Mouse (Mus musculus): ENCODE measurements at regions not wholly inside any gene's neighbourhood (a gene's known extent, or its start where the extent isn't known, plus 50 kb on each side); places are given as distances from the start of the nearest gene placed in this dataset.
A peak's percentile ranks its signal among the peaks of the same experiment; 100 is the strongest.

DNA sequence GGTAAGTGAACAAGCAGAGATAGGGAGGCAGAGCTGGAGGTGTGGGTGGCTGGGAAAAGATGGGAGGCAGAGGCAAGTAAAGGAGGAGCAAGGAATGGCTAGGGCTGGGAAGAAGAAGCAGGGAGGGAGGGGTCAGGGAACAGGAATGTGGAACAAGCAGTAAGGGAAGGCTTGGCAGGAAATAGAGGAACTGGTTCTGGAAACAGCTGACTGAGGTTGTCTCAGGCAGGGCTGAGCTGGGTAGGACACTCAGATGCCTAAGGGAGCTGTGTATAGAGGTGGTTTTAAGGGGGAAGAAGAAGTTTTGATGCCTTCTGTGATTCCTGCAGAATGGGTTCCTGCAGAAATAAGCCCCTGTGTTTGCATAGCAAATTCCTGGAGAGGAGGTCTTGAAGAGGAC, 92.7 kb downstream of the Nucb2 start:
- no peak for ATAC-seq (replicated peaks; ENCODE audit: insufficient number of reproducible peaks, low FRiP score, low TSS enrichment)
- Histone ChIP-seq H3K4me2 (no peak overlapping the region), H3K4me1 (ENCODE audit: control insufficient read depth, insufficient read depth, low read length) (no peaks in the 10 kb centered on the region), H3K27ac (ENCODE audit: low read depth, low read length) (no peak overlapping the region), H3K9ac (ENCODE audit: low read depth, low read length) (no peak overlapping the region), H3K9me3 (replicated peaks; ENCODE audit: control insufficient read depth, low read length) (no peaks in the 10 kb centered on the region), H3K27me3 (ENCODE audit: control insufficient read depth, insufficient read depth, low read length) (no peaks in the 10 kb centered on the region), H3K4me3 (ENCODE audit: low read depth, low read length) (no peak overlapping the region), H3K36me3 (ENCODE audit: control insufficient read depth, insufficient read depth, low read length) (no peaks in the 10 kb centered on the region)

DNA sequence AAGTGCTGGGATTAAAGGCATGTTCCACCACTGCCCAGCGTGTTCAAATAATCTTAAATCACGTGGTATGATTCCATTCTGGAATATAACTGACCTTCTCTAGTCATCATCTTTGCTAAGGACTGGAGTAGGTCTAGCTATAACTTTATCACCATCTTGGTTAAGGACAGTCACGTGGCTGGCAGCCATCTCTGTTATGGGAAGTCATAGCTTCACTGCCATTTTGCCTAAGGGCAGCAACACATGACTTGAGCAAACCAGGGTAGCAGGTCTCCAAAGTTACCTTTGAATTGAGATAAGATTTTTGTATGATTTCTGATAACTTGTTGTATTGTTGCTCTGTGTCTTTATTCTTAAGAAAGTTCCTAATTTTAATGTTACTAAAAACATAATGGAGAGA, 96.2 kb downstream of the Nucb2 start:
- Histone ChIP-seq H3K9ac (ENCODE audit: low read depth, low read length) (no peak overlapping the region), H3K9me3 (replicated peaks; ENCODE audit: control insufficient read depth, low read length) (no peaks in the 10 kb centered on the region), H3K4me3 (ENCODE audit: low read depth, low read length) (no peak overlapping the region), H3K36me3 (ENCODE audit: control insufficient read depth, insufficient read depth, low read length) (no peaks in the 10 kb centered on the region), H3K4me1 (ENCODE audit: control insufficient read depth, insufficient read depth, low read length) (no peaks in the 10 kb centered on the region), H3K27ac (ENCODE audit: low read depth, low read length) (no peak overlapping the region), H3K4me2 (no peak overlapping the region), H3K27me3 (ENCODE audit: control insufficient read depth, insufficient read depth, low read length) (no peaks in the 10 kb centered on the region)
- ATAC-seq (replicated peaks; ENCODE audit: insufficient number of reproducible peaks, low FRiP score, low TSS enrichment), result no peak
- 63% methylated on average over 3 of the region's 3 CpGs for WGBS (ENCODE audit: insufficient replicate concordance)

DNA sequence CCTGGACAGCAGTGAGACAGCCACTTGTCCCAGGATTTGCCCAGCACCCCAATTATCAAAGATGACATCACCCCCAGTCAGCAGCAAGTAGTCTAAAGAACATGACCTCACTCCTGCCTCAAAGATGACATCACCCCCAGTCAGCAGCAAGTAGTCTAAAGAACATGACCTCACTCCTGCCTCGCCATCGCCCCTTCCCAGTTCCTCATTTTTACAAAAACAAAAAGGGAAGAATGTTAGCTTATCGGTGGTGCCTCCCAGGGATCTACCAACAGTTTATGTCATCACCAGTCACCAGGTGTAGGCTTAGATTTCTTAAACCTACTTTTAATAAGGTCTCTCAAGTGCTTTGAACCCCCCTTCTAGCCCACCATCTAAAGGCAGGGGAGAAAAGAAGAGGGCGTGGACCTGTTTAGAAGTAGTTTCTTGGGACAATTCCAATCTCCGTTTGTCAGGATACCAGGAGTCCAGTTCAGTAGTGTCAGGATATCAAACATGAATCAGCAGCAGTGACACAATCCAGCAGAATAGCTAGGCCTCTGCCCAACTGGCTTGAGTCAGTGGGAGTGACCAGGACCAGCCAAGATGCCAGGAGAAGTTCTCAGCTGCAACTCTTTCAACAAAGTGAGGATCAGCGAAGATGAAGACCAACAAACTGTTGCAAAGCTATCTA, 99.1 kb downstream of the Nucb2 start:
- H3K9me3 ChIP-seq (replicated peaks; ENCODE audit: control insufficient read depth, low read length), result no peaks in the 10 kb centered on the region
- no peaks in the 10 kb centered on the region for H3K27me3 ChIP-seq (ENCODE audit: control insufficient read depth, insufficient read depth, low read length)
- no peak overlapping the region for H3K9ac ChIP-seq (ENCODE audit: low read depth, low read length)
- H3K27ac ChIP-seq (ENCODE audit: low read depth, low read length), result no peak overlapping the region
- H3K4me3 ChIP-seq (ENCODE audit: low read depth, low read length), result no peak overlapping the region
- 74% methylated on average over 6 of the region's 6 CpGs for whole genome bisulfite sequencing (ENCODE audit: insufficient replicate concordance)
- no peaks in the 10 kb centered on the region for H3K36me3 ChIP-seq (ENCODE audit: control insufficient read depth, insufficient read depth, low read length)
- no peaks in the 10 kb centered on the region for H3K4me1 ChIP-seq (ENCODE audit: control insufficient read depth, insufficient read depth, low read length)
- ATAC-seq (replicated peaks; ENCODE audit: insufficient number of reproducible peaks, low FRiP score, low TSS enrichment), result no peak
- H3K4me2 ChIP-seq, result no peak overlapping the region

DNA sequence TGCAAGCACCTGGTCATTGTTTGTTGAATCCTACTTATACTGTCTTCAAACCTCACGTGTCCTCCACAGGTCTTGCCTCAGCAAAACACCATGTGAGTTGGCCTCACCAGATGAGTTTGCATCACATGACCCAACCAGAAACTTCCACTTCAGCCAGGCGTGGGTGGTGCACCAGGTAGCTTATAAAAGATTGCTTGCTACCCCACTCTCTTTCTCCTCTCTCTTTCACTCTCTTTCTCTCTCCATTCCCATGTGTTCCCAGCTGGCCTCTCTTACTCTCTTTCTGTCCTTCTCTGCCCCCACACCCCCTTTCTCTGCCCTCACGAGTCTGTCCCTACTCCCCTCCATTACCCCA, 99.6 kb downstream of the Nucb2 start:
- Histone ChIP-seq H3K4me3 (ENCODE audit: low read depth, low read length) (no peak overlapping the region), H3K27ac (ENCODE audit: low read depth, low read length) (no peak overlapping the region), H3K36me3 (ENCODE audit: control insufficient read depth, insufficient read depth, low read length) (no peaks in the 10 kb centered on the region), H3K9me3 (replicated peaks; ENCODE audit: control insufficient read depth, low read length) (no peaks in the 10 kb centered on the region), H3K4me1 (ENCODE audit: control insufficient read depth, insufficient read depth, low read length) (no peaks in the 10 kb centered on the region), H3K27me3 (ENCODE audit: control insufficient read depth, insufficient read depth, low read length) (no peaks in the 10 kb centered on the region), H3K4me2 (no peak overlapping the region), H3K9ac (ENCODE audit: low read depth, low read length) (no peak overlapping the region)
- WGBS (ENCODE audit: insufficient replicate concordance), result 74% methylated on average over 3 of the region's 3 CpGs
- ATAC-seq (replicated peaks; ENCODE audit: insufficient number of reproducible peaks, low FRiP score, low TSS enrichment), result no peak

DNA sequence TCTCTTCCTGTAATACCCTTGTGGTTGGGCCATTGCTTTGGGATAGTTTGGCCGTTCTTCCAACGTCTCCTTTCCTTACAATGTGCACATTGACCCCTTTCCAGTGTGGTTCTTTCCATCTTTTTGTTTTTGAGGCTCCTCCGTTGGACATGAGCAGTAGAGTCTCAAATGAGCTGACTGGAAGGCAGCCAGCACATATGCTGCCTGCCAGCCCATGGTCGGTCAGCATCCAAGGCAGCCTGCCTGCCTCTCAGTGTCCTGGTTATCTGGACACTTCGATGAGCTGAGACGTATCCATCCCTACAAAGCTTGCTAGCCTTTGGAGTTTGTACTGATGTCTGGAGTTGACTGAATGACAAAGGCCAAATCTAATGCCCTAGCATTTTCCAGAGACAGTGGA, 102.1 kb downstream of the Nucb2 start:
- 81% methylated on average over 6 of the region's 6 CpGs for WGBS (ENCODE audit: insufficient replicate concordance)
- no peak overlapping the region for H3K27ac ChIP-seq (ENCODE audit: low read depth, low read length)
- no peak for ATAC-seq (replicated peaks; ENCODE audit: insufficient number of reproducible peaks, low FRiP score, low TSS enrichment)

DNA sequence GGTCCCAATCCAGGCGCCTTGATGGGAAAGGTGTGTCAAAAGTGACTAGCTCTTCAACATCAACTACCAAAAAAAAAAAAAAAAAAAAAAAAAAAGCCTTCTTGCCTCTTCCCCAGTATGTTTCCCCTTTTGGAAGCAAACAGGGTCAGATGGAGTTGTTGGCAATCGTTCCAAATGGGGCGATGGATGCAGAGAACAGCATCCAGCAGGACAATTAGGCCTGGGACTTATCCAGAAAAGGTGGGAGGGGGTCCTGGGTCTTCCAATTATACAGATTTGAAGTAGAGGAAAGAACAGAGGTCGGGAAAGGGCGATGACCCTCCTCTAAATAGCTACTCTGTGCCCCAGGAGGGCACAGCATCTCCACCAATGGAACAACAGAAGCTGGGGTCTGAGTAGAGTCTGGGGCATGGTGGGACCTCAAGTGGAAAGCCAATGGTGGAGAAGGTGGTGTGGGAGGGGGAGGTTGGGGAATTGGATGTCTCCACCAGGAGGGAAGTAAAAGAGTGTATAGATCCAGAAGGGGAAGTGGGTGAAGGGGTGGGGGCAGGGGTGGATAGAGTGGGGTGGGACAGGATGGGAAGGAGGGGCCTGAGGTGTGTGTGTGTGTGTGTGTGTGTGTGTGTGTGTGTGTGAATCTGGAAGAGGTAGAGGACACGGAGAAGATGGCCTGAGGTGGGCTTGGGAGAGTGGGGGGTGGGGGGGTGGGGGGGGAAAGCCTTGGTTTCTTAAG, 102.7 kb downstream of the Nucb2 start:
- Histone ChIP-seq H3K27ac (ENCODE audit: low read depth, low read length) (no peak overlapping the region), H3K36me3 (ENCODE audit: control insufficient read depth, insufficient read depth, low read length) (no peaks in the 10 kb centered on the region), H3K27me3 (ENCODE audit: control insufficient read depth, insufficient read depth, low read length) (no peaks in the 10 kb centered on the region), H3K4me2 (no peak overlapping the region), H3K4me1 (ENCODE audit: control insufficient read depth, insufficient read depth, low read length) (no peaks in the 10 kb centered on the region), H3K9ac (ENCODE audit: low read depth, low read length) (no peak overlapping the region), H3K9me3 (replicated peaks; ENCODE audit: control insufficient read depth, low read length) (no peaks in the 10 kb centered on the region), H3K4me3 (ENCODE audit: low read depth, low read length) (no peak overlapping the region)
- 51% methylated on average over 6 of the region's 6 CpGs for WGBS (ENCODE audit: insufficient replicate concordance)
- no peak for ATAC-seq (replicated peaks; ENCODE audit: insufficient number of reproducible peaks, low FRiP score, low TSS enrichment)

More for the DNA sequence above, 102.1 kb downstream of the Nucb2 start:
- no peaks in the 10 kb centered on the region for H3K27me3 ChIP-seq (ENCODE audit: control insufficient read depth, insufficient read depth, low read length)
- H3K36me3 ChIP-seq (ENCODE audit: control insufficient read depth, insufficient read depth, low read length), result no peaks in the 10 kb centered on the region
- H3K4me3 ChIP-seq (ENCODE audit: low read depth, low read length), result no peak overlapping the region
- no peaks in the 10 kb centered on the region for H3K4me1 ChIP-seq (ENCODE audit: control insufficient read depth, insufficient read depth, low read length)
- no peak overlapping the region for H3K4me2 ChIP-seq
- no peak overlapping the region for H3K9ac ChIP-seq (ENCODE audit: low read depth, low read length)
- H3K9me3 ChIP-seq (replicated peaks; ENCODE audit: control insufficient read depth, low read length), result no peaks in the 10 kb centered on the region

DNA sequence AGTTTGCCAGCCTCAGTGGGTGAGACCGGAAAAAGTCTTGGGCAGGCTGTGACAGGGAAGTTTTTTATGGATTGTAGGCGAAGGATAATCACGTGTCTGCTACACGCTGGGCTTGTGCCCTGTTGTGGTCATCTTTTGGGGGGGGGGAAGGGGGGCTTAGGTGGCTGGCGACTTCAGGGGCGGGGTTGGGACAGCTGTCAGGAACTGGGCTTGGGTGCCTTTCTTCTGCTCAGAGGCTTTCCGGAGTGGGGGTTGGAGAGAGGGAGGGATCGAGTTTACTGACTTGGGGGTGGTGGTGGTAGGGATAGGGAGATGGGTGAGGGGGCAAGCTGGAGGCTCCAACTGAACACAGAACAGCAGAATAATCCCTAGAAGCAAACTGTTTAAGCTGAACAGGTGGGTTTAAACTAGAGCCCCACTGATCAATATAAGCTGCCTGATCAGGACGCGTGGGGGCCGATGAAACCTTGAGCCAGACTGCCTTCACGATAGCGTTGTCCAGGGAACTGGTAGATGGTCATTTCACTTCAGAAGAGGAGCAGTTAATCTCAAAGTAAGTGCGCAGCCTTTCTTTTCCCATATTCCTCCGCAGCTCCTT, 103.6 kb downstream of the Nucb2 start:
- H3K4me1 ChIP-seq (ENCODE audit: control insufficient read depth, insufficient read depth, low read length), result no peaks in the 10 kb centered on the region
- H3K9ac ChIP-seq (ENCODE audit: low read depth, low read length), result 0 out of 2 replicates have a peak overlapping the region, but pooled peaks have one; percentile 12
- WGBS (ENCODE audit: insufficient replicate concordance), result 5% methylated on average over 15 of the region's 15 CpGs
- ATAC-seq (replicated peaks; ENCODE audit: insufficient number of reproducible peaks, low FRiP score, low TSS enrichment), result no peak
- peak overlapping the region; percentile 82 for H3K4me2 ChIP-seq
- no peak overlapping the region for H3K27ac ChIP-seq (ENCODE audit: low read depth, low read length)
- H3K4me3 ChIP-seq (ENCODE audit: low read depth, low read length), result peak overlapping the region; percentile 30
- H3K27me3 ChIP-seq (ENCODE audit: control insufficient read depth, insufficient read depth, low read length), result no peaks in the 10 kb centered on the region
- no peaks in the 10 kb centered on the region for H3K36me3 ChIP-seq (ENCODE audit: control insufficient read depth, insufficient read depth, low read length)
- no peaks in the 10 kb centered on the region for H3K9me3 ChIP-seq (replicated peaks; ENCODE audit: control insufficient read depth, low read length)

DNA sequence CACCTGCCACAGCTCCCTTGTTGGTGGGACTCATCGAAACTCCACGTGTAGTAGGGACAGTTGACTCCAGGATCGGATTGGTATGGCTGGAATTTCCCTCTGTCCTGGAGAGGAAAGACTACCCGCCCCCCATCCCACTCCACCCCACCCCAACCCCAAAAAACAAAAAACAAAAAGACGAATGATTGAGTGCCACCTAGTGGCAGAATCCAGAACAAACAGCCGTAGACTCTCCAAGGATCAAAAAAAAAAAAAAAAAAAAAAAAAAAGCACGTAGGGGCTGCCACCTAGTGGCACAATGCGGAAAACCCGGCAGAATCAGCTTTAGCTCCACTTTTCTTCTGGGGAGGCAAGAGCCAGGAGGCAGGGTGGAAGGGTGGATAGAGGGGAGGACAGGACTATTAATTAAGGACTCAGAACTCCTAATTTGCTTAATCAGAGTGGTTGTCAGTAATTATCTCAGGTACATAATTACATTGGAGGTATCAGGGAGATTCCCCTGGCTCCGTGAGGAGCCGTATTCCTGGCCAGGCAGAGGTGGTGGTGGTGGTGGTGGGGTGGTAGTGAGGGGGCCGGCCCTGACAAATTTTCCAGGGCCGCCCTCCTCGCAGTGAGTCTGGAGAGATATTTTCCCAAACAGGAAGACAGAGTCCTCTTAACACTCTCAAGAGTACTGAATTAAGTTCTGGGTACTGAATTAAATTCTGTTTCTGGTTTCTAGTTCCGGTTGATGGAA, 104.3 kb downstream of the Nucb2 start:
- peak overlapping the region; percentile 30 for H3K4me3 ChIP-seq (ENCODE audit: low read depth, low read length)
- no peaks in the 10 kb centered on the region for H3K36me3 ChIP-seq (ENCODE audit: control insufficient read depth, insufficient read depth, low read length)
- H3K9me3 ChIP-seq (replicated peaks; ENCODE audit: control insufficient read depth, low read length), result no peaks in the 10 kb centered on the region
- no peaks in the 10 kb centered on the region for H3K27me3 ChIP-seq (ENCODE audit: control insufficient read depth, insufficient read depth, low read length)
- peak; percentile 40; the same call in 1 of the 2 replicates for ATAC-seq (replicated peaks; ENCODE audit: insufficient number of reproducible peaks, low FRiP score, low TSS enrichment)
- no peak overlapping the region for H3K27ac ChIP-seq (ENCODE audit: low read depth, low read length)
- no peaks in the 10 kb centered on the region for H3K4me1 ChIP-seq (ENCODE audit: control insufficient read depth, insufficient read depth, low read length)
- no peak overlapping the region for H3K9ac ChIP-seq (ENCODE audit: low read depth, low read length)
- 24% methylated on average over 15 of the region's 15 CpGs for WGBS (ENCODE audit: insufficient replicate concordance)
- peak overlapping the region; percentile 82 for H3K4me2 ChIP-seq
